Mouse (Mus musculus): ENCODE results near the gene Myd88. TPM values are rescaled to one million over a fixed set of nuclear protein-coding genes. Genes with fewer than 3 reads are reported as not detected.
A peak's percentile ranks its signal among the peaks of the same experiment; 100 is the strongest.
"Not testable (repeated sequence)": the region's sequence is repeated elsewhere in the genome, so short reads cannot be mapped to it uniquely, and the experiment has no call there.

The Myd88 gene
- 6.6 and 6.7 TPM in 2 replicates for polyA plus RNA-seq (2015; fragmentation: Nextera tagmentation; extraction: Ambion mirVana)

- Histone ChIP-seq H3K9ac (ENCODE audit: low read depth, low read length) (peak within 1 kb of the TSS; percentile 74), H3K27me3 (replicated peaks; ENCODE audit: control insufficient read depth, insufficient read depth, low read length) (0 out of 2 replicates have a peak, but pooled peaks cover 4% of the 10 kb centered on the region), H3K9me3 (ENCODE audit: control insufficient read depth, low read length) (no peaks in the 10 kb centered on the region), H3K4me2 (ENCODE audit: low read length) (peak within 1 kb of the TSS; percentile 72), H3K27ac (ENCODE audit: low read depth, low read length) (peak within 1 kb of the TSS; percentile 81), H3K36me3 (ENCODE audit: control insufficient read depth, insufficient read depth, low read length) (peaks cover 14% of the 10 kb centered on the region), H3K4me3 (ENCODE audit: low read length) (peak within 1 kb of the TSS; percentile 54), H3K4me1 (ENCODE audit: control insufficient read depth, insufficient read depth, low read depth, low read length) (peaks cover 24% of the 10 kb centered on the region)
- WGBS: under 1% methylated on average over 61 of the region's 68 CpGs
- peak; percentile 99 for ATAC-seq
Measured at GRCm38 (mm10) chr9:119340909-119341816, at the start of gene Myd88. Myd88 (minus strand) TSS chr9:119341411.

DNA sequence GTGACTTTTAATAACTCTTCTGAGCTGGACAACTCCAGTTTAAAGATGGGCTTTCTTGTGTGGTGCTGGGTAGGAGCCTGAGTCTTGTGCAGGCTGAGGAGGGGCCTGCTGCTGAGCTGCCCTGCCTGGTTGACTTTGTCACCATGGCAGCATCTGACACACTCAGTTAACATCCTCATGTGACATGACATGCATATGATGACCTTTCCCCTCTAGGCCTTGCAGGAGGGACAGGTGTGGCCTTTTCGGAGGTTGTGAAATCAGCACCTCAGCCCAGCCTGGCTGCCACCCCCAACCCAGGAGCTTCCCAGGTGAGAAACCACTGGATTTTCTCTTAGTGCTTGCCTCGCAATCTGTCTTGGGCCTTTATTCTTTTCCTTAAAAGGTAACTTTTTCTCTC lies 49.0 kb upstream of the Myd88 start:
- no peaks in the 10 kb centered on the region for H3K9me3 ChIP-seq (ENCODE audit: control insufficient read depth, low read length)
- H3K27me3 ChIP-seq (replicated peaks; ENCODE audit: control insufficient read depth, insufficient read depth, low read length): no peaks in the 10 kb centered on the region
- 86% methylated on average over 2 of the region's 2 CpGs for WGBS
- no peak overlapping the region for H3K4me3 ChIP-seq (ENCODE audit: low read length)
- no peak for ATAC-seq
- H3K36me3 ChIP-seq (ENCODE audit: control insufficient read depth, insufficient read depth, low read length): no peaks in the 10 kb centered on the region
- no peak overlapping the region for H3K9ac ChIP-seq (ENCODE audit: low read depth, low read length)
- no peaks in the 10 kb centered on the region for H3K4me1 ChIP-seq (ENCODE audit: control insufficient read depth, insufficient read depth, low read depth, low read length)
- no peak overlapping the region for H3K27ac ChIP-seq (ENCODE audit: low read depth, low read length)
- no peak overlapping the region for H3K4me2 ChIP-seq (ENCODE audit: low read length)

DNA sequence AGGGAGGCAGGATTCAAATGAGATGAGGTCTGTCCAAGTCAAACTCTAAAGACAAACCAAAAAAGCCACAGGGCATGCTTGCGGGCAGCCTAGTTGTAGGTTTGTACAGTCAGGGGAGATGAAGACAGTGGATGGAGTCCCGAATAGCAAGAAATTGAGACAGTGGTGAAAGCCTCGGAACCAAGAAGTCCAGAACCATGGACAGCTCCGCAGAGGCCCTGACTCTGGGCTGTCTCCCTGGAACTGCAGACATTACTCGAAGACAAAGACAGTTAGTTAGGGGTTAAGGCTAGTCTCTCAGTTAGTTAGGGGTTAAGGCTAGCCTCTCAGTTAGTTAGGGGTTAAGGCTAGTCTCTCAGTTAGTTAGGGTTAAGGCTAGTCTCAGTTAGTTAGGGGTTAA lies 47.7 kb upstream of the Myd88 start:
- no peak overlapping the region for H3K4me3 ChIP-seq (ENCODE audit: low read length)
- H3K36me3 ChIP-seq (ENCODE audit: control insufficient read depth, insufficient read depth, low read length): no peaks in the 10 kb centered on the region
- no peaks in the 10 kb centered on the region for H3K27me3 ChIP-seq (replicated peaks; ENCODE audit: control insufficient read depth, insufficient read depth, low read length)
- no peaks in the 10 kb centered on the region for H3K9me3 ChIP-seq (ENCODE audit: control insufficient read depth, low read length)
- 63% methylated on average over 5 of the region's 5 CpGs for WGBS
- H3K9ac ChIP-seq (ENCODE audit: low read depth, low read length): no peak overlapping the region
- H3K4me2 ChIP-seq (ENCODE audit: low read length): no peak overlapping the region
- no peak for ATAC-seq
- H3K4me1 ChIP-seq (ENCODE audit: control insufficient read depth, insufficient read depth, low read depth, low read length): no peaks in the 10 kb centered on the region
- no peak overlapping the region for H3K27ac ChIP-seq (ENCODE audit: low read depth, low read length)

DNA sequence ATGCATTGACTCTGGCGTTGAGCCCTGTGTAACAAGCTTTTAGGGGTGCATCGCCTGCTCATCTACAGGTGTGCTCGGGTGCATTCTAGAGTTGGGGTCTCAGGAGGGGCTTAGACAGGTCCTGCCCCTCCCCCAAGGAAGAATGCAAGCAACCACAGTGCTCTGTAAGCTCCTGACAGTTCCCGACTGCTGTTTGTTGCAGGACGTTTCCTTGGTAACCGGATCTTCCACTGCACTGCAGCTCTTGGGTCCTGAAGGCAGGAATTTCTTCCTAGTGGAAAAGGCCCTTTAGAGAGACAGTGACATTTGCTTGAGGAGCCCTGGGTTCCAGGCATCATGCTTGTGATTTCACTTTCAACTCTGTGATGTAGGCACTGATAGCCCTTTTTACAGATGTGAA lies 41.4 kb upstream of the Myd88 start:
- Histone ChIP-seq H3K9ac (ENCODE audit: low read depth, low read length) (no peak overlapping the region), H3K4me2 (ENCODE audit: low read length) (no peak overlapping the region), H3K27me3 (replicated peaks; ENCODE audit: control insufficient read depth, insufficient read depth, low read length) (no peaks in the 10 kb centered on the region), H3K9me3 (ENCODE audit: control insufficient read depth, low read length) (no peaks in the 10 kb centered on the region), H3K27ac (ENCODE audit: low read depth, low read length) (no peak overlapping the region), H3K4me3 (ENCODE audit: low read length) (no peak overlapping the region), H3K36me3 (ENCODE audit: control insufficient read depth, insufficient read depth, low read length) (no peaks in the 10 kb centered on the region), H3K4me1 (ENCODE audit: control insufficient read depth, insufficient read depth, low read depth, low read length) (no peaks in the 10 kb centered on the region)
- WGBS: 66% methylated on average over 6 of the region's 6 CpGs
- ATAC-seq: no peak

- no peak overlapping the region for H3K4me3 ChIP-seq (ENCODE audit: low read length)
- H3K9me3 ChIP-seq (ENCODE audit: control insufficient read depth, low read length): no peaks in the 10 kb centered on the region
- H3K4me1 ChIP-seq (ENCODE audit: control insufficient read depth, insufficient read depth, low read depth, low read length): no peaks in the 10 kb centered on the region
- no peak for ATAC-seq
- H3K9ac ChIP-seq (ENCODE audit: low read depth, low read length): no peak overlapping the region
- H3K27ac ChIP-seq (ENCODE audit: low read depth, low read length): no peak overlapping the region
- no peaks in the 10 kb centered on the region for H3K27me3 ChIP-seq (replicated peaks; ENCODE audit: control insufficient read depth, insufficient read depth, low read length)
- no peak overlapping the region for H3K4me2 ChIP-seq (ENCODE audit: low read length)
- WGBS: 89% methylated on average over 4 of the region's 4 CpGs
- H3K36me3 ChIP-seq (ENCODE audit: control insufficient read depth, insufficient read depth, low read length): no peaks in the 10 kb centered on the region
Measured at GRCm38 (mm10) chr9:119378231-119378630, 37.0 kb upstream of the Myd88 start.

GRCm38 (mm10) chr9:119375556-119375955 lies 34.3 kb upstream of the Myd88 start:
- Histone ChIP-seq H3K4me1 (ENCODE audit: control insufficient read depth, insufficient read depth, low read depth, low read length) (no peaks in the 10 kb centered on the region), H3K27me3 (replicated peaks; ENCODE audit: control insufficient read depth, insufficient read depth, low read length) (no peaks in the 10 kb centered on the region), H3K9ac (ENCODE audit: low read depth, low read length) (no peak overlapping the region), H3K4me2 (ENCODE audit: low read length) (no peak overlapping the region), H3K4me3 (ENCODE audit: low read length) (no peak overlapping the region), H3K27ac (ENCODE audit: low read depth, low read length) (no peak overlapping the region), H3K9me3 (ENCODE audit: control insufficient read depth, low read length) (no peaks in the 10 kb centered on the region), H3K36me3 (ENCODE audit: control insufficient read depth, insufficient read depth, low read length) (no peaks in the 10 kb centered on the region)
- 76% methylated on average over 6 of the region's 6 CpGs for WGBS
- ATAC-seq: no peak

GRCm38 (mm10) chr9:119375008-119375407 lies 33.8 kb upstream of the Myd88 start:
- Histone ChIP-seq H3K36me3 (ENCODE audit: control insufficient read depth, insufficient read depth, low read length) (no peaks in the 10 kb centered on the region), H3K27me3 (replicated peaks; ENCODE audit: control insufficient read depth, insufficient read depth, low read length) (no peaks in the 10 kb centered on the region), H3K4me2 (ENCODE audit: low read length) (no peak overlapping the region), H3K9me3 (ENCODE audit: control insufficient read depth, low read length) (no peaks in the 10 kb centered on the region), H3K27ac (ENCODE audit: low read depth, low read length) (no peak overlapping the region), H3K4me1 (ENCODE audit: control insufficient read depth, insufficient read depth, low read depth, low read length) (no peaks in the 10 kb centered on the region), H3K9ac (ENCODE audit: low read depth, low read length) (no peak overlapping the region), H3K4me3 (ENCODE audit: low read length) (no peak overlapping the region)
- no peak for ATAC-seq
- 79% methylated on average over 3 of the region's 3 CpGs for WGBS

- Histone ChIP-seq H3K9me3 (ENCODE audit: control insufficient read depth, low read length) (no peaks in the 10 kb centered on the region), H3K27ac (ENCODE audit: low read depth, low read length) (no peak overlapping the region), H3K27me3 (replicated peaks; ENCODE audit: control insufficient read depth, insufficient read depth, low read length) (no peaks in the 10 kb centered on the region), H3K4me3 (ENCODE audit: low read length) (no peak overlapping the region), H3K4me1 (ENCODE audit: control insufficient read depth, insufficient read depth, low read depth, low read length) (no peaks in the 10 kb centered on the region), H3K4me2 (ENCODE audit: low read length) (no peak overlapping the region), H3K36me3 (ENCODE audit: control insufficient read depth, insufficient read depth, low read length) (no peaks in the 10 kb centered on the region), H3K9ac (ENCODE audit: low read depth, low read length) (no peak overlapping the region)
- 70% methylated on average over 4 of the region's 4 CpGs for WGBS
- ATAC-seq: no peak
Measured at GRCm38 (mm10) chr9:119371251-119371650, 30.0 kb upstream of the Myd88 start.

DNA sequence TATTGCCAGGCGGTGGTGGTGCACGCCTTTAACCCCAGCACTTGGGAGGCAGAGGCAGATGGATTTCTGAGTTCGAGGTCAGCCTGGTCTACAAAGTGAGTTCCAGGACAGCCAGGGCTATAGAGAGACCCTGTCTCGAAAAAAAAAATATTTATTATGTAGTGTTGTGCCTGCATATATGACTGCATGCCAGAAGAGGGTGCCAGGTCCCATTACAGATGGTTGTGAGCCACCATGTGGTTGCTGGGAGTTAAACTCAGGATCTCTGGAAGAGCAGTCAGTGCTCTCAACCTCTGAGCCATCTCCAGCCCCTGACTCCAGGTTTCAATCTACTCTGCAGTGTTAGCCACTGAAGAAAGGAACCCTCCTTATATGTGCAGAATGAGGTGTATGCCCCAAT lies 29.6 kb upstream of the Myd88 start:
- not testable (repeated sequence) for ATAC-seq; H3K4me2 ChIP-seq (ENCODE audit: low read length); H3K27ac ChIP-seq (ENCODE audit: low read depth, low read length); H3K4me1 ChIP-seq (ENCODE audit: control insufficient read depth, insufficient read depth, low read depth, low read length); H3K36me3 ChIP-seq (ENCODE audit: control insufficient read depth, insufficient read depth, low read length); H3K4me3 ChIP-seq (ENCODE audit: low read length); H3K27me3 ChIP-seq (replicated peaks; ENCODE audit: control insufficient read depth, insufficient read depth, low read length); H3K9me3 ChIP-seq (ENCODE audit: control insufficient read depth, low read length); H3K9ac ChIP-seq (ENCODE audit: low read depth, low read length)
- 85% methylated on average over 4 of the region's 4 CpGs for whole genome bisulfite sequencing

All from hindbrain, embryonic 16.5 days (tissue).